Mouse (Mus musculus): ENCODE measurements around the gene Klhl10. TPM values are rescaled to one million over a fixed set of nuclear protein-coding genes. Genes with fewer than 3 reads are reported as not detected.

Gene Klhl10
- polyA plus RNA-seq, 1 experiment from 2014 or later: 0.80 TPM

DNA sequence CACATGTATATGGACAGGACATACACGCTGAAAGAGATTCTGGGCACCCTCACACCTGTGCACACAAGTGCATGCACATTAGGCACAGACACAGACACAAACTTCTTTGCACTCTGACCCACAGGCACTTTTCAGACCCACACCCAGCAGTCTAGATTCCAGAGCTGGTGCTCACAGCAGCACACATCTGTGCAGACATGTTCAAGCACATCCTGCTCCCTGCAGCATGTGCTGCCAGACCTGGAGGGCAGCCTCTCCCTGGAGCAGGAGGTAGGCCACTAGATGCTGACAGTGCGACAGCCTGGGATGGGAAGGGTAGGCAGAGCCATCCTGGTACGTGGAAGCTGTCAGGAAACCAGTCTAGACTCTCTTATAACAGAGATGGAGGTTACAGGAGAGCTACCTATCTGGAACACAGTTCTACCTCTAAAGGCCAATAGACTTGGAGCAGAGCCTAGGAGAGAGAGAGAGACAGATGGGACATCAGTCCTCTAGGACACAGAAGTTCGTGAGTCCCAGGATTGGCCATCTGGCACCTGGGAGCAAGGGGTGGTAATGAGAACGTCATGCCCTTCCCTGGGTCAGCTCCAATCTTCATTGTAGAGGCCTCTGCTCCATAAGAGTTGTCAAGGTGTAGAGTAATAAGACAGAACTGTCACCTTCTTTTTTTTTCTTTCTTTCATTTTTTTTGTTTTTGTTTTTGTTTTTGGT lies 34.6 kb upstream of the Klhl10 start:
- Histone ChIP-seq H3K27ac (ENCODE audit: low read length) (no peak overlapping the region), H3K4me3 (replicated peaks; ENCODE audit: low read length) (no peak overlapping the region), H3K36me3 (ENCODE audit: control insufficient read depth, insufficient read depth) (no peaks in the 10 kb centered on the region), H3K4me1 (replicated peaks; ENCODE audit: control insufficient read depth, insufficient read depth, low read length) (peaks cover 4% of the 10 kb centered on the region), H3K27me3 (replicated peaks; ENCODE audit: control insufficient read depth, insufficient read depth, low read length) (no peaks in the 10 kb centered on the region), H3K9ac (replicated peaks; ENCODE audit: low read depth, low read length) (no peak overlapping the region), H3K4me2 (ENCODE audit: low read length) (no peak overlapping the region), H3K9me3 (ENCODE audit: control insufficient read depth, low read length) (no peaks in the 10 kb centered on the region)
- WGBS: 76% methylated on average over 5 of the region's 5 CpGs
- no peak for ATAC-seq

DNA sequence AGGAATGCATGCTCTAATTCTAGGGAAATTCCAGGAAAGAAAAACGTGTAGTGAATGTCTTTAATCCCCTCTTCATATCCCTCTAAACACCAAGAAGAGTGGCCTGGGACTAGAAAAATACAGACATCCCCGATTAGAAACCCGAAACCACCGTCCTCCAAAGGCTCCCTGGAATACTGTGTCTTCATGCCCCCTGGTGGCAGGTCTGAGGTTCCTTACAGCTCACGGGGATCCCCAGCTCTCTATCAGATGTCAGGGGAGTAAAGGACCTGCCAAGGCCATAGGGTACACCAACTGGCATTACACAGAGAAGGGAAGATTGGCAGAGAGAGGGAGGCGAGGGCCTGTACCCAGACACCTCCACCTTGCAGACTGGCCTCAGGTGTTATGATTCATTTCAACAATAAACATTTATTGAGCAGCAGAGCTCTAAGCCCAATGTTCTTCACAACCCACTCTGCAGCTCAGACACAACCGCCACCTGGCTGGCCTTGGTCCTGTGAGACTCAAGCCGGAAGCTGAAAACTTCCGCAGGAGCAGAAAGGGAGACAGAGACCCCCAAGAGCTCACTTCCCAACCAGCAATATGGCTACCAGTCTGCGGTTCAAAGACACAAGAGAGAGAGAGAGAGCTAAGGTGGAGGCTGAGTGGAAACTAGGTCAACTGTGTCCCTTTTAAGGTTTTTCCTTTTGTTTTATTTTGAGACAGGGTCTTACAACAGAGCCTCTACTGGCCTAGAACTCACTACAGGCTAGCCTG lies 33.5 kb upstream of the Klhl10 start:
- no peak overlapping the region for H3K9ac ChIP-seq (replicated peaks; ENCODE audit: low read depth, low read length)
- no peaks in the 10 kb centered on the region for H3K36me3 ChIP-seq (ENCODE audit: control insufficient read depth, insufficient read depth)
- H3K9me3 ChIP-seq (ENCODE audit: control insufficient read depth, low read length): no peaks in the 10 kb centered on the region
- 39% methylated on average over 10 of the region's 10 CpGs for WGBS
- H3K4me2 ChIP-seq (ENCODE audit: low read length): no peak overlapping the region
- H3K4me3 ChIP-seq (replicated peaks; ENCODE audit: low read length): no peak overlapping the region
- ATAC-seq: 0 out of 2 replicates have a peak, but pooled peaks have one; percentile 36
- peaks cover 5% of the 10 kb centered on the region; the same call in 1 of the 2 replicates for H3K4me1 ChIP-seq (replicated peaks; ENCODE audit: control insufficient read depth, insufficient read depth, low read length)
- H3K27me3 ChIP-seq (replicated peaks; ENCODE audit: control insufficient read depth, insufficient read depth, low read length): no peaks in the 10 kb centered on the region
- H3K27ac ChIP-seq (ENCODE audit: low read length): no peak overlapping the region

DNA sequence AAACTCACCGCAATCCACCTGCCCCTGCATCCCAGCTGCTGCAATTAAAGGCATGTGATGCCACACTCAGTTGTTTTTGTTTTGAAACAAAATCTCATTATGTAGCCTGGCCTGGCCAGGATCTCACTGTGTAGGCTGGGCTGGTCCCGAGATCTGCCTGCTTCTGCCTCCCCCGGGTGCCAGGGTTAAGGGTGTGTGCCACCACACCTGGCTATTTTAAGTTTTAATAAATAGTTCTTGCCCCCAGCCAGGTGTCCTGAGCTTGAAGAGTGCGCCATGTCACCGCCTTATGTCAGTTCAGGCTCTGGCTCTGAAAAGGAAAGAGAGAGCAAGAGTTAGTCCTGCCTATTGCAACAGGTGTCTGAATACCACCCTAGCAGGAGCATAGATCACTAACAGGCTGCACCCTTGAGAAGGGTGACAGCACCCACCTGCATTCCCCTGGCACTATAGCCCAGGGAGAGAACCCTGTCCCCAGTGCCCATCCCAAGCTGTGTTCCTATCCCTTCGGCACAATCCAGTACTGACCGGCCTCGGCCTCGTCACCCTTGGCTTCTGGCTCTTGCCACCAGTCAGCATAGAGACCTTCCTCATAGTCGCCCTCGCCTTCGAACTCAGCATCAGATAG lies 32.8 kb upstream of the Klhl10 start:
- Histone ChIP-seq H3K4me2 (ENCODE audit: low read length) (no peak overlapping the region), H3K9ac (replicated peaks; ENCODE audit: low read depth, low read length) (no peak overlapping the region), H3K27me3 (replicated peaks; ENCODE audit: control insufficient read depth, insufficient read depth, low read length) (no peaks in the 10 kb centered on the region), H3K9me3 (ENCODE audit: control insufficient read depth, low read length) (no peaks in the 10 kb centered on the region), H3K4me3 (replicated peaks; ENCODE audit: low read length) (no peak overlapping the region), H3K27ac (ENCODE audit: low read length) (no peak overlapping the region), H3K4me1 (replicated peaks; ENCODE audit: control insufficient read depth, insufficient read depth, low read length) (peaks cover 9% of the 10 kb centered on the region; the same call in 1 of the 2 replicates), H3K36me3 (ENCODE audit: control insufficient read depth, insufficient read depth) (no peaks in the 10 kb centered on the region)
- 92% methylated on average over 12 of the region's 12 CpGs for WGBS
- no peak for ATAC-seq

DNA sequence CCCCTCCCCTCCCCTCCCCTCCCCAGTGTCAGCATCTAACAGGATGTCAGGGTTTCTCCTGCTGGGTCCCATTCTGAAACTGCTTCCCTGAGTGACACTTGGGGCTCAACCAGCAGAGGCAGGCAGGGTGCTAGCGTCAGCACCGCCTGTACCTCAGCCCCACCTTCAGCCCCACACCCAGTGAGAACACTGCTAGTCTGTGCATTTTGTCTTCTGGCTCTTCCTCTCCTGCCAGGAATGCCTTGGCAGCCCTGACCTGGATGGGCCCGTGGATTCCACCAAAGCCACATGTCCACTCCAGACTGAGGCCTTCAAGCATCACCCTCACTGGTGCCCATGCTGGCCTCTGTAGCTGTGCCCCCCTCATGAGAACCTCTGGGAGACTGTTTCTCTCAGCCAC lies 32.0 kb upstream of the Klhl10 start:
- H3K4me1 ChIP-seq (replicated peaks; ENCODE audit: control insufficient read depth, insufficient read depth, low read length): peaks cover 14% of the 10 kb centered on the region
- WGBS: 82% methylated on average over 3 of the region's 3 CpGs
- H3K4me3 ChIP-seq (replicated peaks; ENCODE audit: low read length): no peak overlapping the region
- no peak overlapping the region for H3K4me2 ChIP-seq (ENCODE audit: low read length)
- no peak overlapping the region for H3K27ac ChIP-seq (ENCODE audit: low read length)
- H3K9me3 ChIP-seq (ENCODE audit: control insufficient read depth, low read length): no peaks in the 10 kb centered on the region
- no peak for ATAC-seq
- H3K36me3 ChIP-seq (ENCODE audit: control insufficient read depth, insufficient read depth): no peaks in the 10 kb centered on the region
- H3K9ac ChIP-seq (replicated peaks; ENCODE audit: low read depth, low read length): no peak overlapping the region
- no peaks in the 10 kb centered on the region for H3K27me3 ChIP-seq (replicated peaks; ENCODE audit: control insufficient read depth, insufficient read depth, low read length)

DNA sequence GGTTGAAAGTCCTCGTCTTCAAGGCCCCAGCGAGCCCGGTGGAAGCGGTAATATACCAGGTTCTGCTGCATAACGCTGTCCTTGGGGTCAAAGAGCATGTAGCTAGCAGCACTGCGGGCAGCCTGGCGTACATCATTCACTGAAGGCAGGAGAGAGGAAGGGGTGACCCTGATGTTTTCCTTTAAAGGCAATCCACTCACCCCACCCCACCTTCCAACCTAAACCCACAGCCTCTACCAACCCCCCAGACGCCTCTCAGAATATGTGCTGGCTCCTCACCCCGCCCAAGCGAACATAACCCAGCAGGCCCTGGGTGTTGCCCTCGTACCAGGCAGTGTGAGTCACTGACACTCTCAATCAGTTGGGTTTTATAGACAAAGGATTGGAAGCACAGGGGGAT lies 30.0 kb upstream of the Klhl10 start:
- peaks cover 11% of the 10 kb centered on the region for H3K27me3 ChIP-seq (replicated peaks; ENCODE audit: control insufficient read depth, insufficient read depth, low read length)
- peaks cover 21% of the 10 kb centered on the region for H3K4me1 ChIP-seq (replicated peaks; ENCODE audit: control insufficient read depth, insufficient read depth, low read length)
- H3K4me2 ChIP-seq (ENCODE audit: low read length): no peak overlapping the region
- H3K36me3 ChIP-seq (ENCODE audit: control insufficient read depth, insufficient read depth): no peaks in the 10 kb centered on the region
- no peak for ATAC-seq
- no peak overlapping the region for H3K9ac ChIP-seq (replicated peaks; ENCODE audit: low read depth, low read length)
- H3K27ac ChIP-seq (ENCODE audit: low read length): no peak overlapping the region
- 88% methylated on average over 11 of the region's 11 CpGs for WGBS
- H3K4me3 ChIP-seq (replicated peaks; ENCODE audit: low read length): no peak overlapping the region
- no peaks in the 10 kb centered on the region for H3K9me3 ChIP-seq (ENCODE audit: control insufficient read depth, low read length)

DNA sequence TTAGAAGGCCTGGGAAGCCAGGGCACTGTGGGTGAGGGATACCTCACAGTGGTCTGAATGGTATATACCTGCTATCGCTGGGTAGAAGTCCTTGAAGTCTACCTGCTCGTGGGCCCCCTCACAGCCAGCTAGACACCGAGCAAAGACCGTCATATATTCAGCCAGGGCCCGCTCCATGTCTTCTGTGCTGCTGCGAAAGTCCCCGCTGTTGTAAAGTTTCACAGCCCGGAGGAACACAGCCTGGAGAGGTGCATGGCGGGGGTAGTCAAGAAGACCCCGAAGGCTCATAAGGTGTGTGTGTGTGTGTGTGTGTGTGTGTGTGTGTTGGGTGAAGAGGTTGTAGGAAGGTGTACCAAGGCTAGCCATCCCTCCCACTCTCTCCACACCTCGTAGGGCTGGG lies 28.2 kb upstream of the Klhl10 start:
- H3K4me1 ChIP-seq (replicated peaks; ENCODE audit: control insufficient read depth, insufficient read depth, low read length): peaks cover 21% of the 10 kb centered on the region

DNA sequence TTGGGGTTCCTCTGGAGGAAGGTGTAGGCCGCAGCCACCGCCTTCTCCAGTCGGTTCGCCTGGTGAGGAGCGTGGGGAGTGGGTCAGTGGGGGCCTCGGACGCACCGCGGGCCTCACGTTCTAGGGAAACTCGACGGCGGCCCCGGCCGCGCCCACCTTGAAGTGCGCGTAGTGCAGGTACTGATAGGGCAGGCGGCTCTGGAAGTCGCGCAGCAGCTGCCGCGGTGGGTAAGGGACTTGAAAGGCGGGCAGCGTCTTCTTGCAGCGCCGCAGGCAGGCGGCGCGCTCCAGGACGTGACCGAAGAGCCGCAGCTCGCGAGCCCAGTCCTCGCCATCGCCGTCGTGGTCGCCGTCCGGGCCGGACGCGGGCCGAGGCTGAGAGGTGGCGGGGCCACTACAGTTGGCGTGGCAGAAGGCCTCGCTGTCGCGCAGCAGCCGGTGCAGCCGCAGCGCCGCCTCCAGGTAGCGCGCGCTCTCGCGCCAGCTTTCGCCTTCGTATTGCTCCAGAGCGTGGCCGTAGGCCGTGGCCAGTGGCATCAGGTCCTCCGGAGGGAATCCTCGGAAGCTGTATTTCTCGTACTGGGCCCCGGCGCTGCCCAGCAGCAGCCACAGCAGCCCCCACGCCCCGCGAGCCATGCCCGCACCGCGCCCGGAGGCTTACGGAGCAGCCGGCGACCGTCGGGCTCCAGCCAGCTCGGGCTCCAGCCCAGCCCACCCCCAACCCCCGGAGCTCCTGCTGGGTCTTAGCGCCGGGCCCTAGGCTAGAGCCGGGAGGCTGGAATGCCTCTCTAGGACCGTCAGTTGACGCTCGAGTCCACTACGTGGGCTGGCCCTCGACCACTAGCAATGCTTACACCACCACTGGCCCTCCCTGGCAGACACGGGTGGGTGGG lies 27.4 kb upstream of the Klhl10 start, which contains the start of gene P3h4:
Gene P3h4, minus strand, starts transcription at position 816 of the 893 bp plus-strand sequence.
- Histone ChIP-seq H3K4me1 (replicated peaks; ENCODE audit: control insufficient read depth, insufficient read depth, low read length) (peaks cover 21% of the 10 kb centered on the region), H3K9ac (replicated peaks; ENCODE audit: low read depth, low read length) (peak within 1 kb of the TSS; percentile 72), H3K4me3 (replicated peaks; ENCODE audit: low read length) (peak within 1 kb of the TSS; percentile 70), H3K4me2 (ENCODE audit: low read length) (peak within 1 kb of the TSS; percentile 73), H3K27ac (ENCODE audit: low read length) (peak within 1 kb of the TSS; percentile 61; the same call in 1 of the 2 replicates), H3K27me3 (replicated peaks; ENCODE audit: control insufficient read depth, insufficient read depth, low read length) (peaks cover 11% of the 10 kb centered on the region), H3K36me3 (ENCODE audit: control insufficient read depth, insufficient read depth) (no peaks in the 10 kb centered on the region), H3K9me3 (ENCODE audit: control insufficient read depth, low read length) (no peaks in the 10 kb centered on the region)
- ATAC-seq: peak; percentile 93
- WGBS: 2% methylated on average over 92 of the region's 93 CpGs

More for the DNA sequence above, 28.2 kb upstream of the Klhl10 start:
- Histone ChIP-seq H3K27me3 (replicated peaks; ENCODE audit: control insufficient read depth, insufficient read depth, low read length) (peaks cover 11% of the 10 kb centered on the region), H3K36me3 (ENCODE audit: control insufficient read depth, insufficient read depth) (no peaks in the 10 kb centered on the region), H3K4me3 (replicated peaks; ENCODE audit: low read length) (peak overlapping the region; percentile 70), H3K4me2 (ENCODE audit: low read length) (peak overlapping the region; percentile 73), H3K9me3 (ENCODE audit: control insufficient read depth, low read length) (no peaks in the 10 kb centered on the region), H3K27ac (ENCODE audit: low read length) (no peak overlapping the region), H3K9ac (replicated peaks; ENCODE audit: low read depth, low read length) (peak overlapping the region; percentile 72)
- ATAC-seq: no peak
- WGBS: 78% methylated on average over 11 of the region's 11 CpGs

DNA sequence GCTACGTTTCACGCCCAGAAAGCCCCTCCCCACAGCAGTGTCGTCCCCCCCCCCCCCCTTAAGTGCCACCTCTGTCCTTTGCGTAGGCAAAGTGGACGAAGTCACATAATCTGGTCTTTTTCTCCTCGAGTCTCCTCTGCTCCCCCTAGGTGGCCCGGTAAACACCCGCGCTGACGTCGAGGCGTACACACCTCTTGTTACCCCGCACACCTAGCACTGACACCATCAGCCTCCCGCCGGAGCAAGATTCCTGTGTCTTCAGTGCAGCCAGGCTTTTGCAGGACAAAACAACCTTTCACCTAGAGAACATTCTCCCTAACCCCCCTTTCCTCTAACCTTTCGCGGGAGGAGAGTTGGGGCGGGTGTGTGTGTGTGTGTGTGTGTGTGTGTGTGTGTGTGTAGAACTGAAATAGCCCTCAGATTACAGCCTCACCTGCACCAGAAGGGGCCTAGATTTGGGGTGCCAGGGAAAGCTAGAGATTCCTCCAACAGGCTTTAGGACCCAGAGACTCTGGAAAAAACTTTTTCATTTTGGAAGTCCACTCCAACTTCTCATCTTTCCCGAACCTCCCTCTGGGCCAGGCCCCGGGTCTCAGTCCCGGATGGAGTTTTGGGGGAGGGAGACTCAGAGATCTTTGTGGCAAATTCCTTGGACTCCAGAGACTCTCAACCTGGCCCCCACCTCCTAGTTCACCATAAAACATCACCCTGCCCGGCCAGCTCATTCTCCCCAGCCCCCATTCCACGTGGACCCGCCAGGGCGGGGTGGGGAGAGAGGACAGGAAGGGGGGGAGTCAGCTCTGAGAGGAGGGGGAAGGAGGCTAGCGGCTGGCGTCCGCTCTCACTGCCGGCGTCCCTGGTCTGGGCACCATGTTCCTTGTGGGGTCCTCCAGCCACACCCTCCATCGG lies 26.5 kb upstream of the Klhl10 start, which contains the start of gene Fkbp10:
Gene Fkbp10, plus strand, starts transcription at position 784 of the 909 bp plus-strand sequence.
- Histone ChIP-seq H3K27me3 (replicated peaks; ENCODE audit: control insufficient read depth, insufficient read depth, low read length) (peaks cover 11% of the 10 kb centered on the region), H3K4me2 (ENCODE audit: low read length) (peak within 1 kb of the TSS; percentile 73), H3K4me1 (replicated peaks; ENCODE audit: control insufficient read depth, insufficient read depth, low read length) (peaks cover 21% of the 10 kb centered on the region), H3K4me3 (replicated peaks; ENCODE audit: low read length) (peak within 1 kb of the TSS; percentile 70), H3K27ac (ENCODE audit: low read length) (peak within 1 kb of the TSS; percentile 61; the same call in 1 of the 2 replicates), H3K9me3 (ENCODE audit: control insufficient read depth, low read length) (no peaks in the 10 kb centered on the region), H3K9ac (replicated peaks; ENCODE audit: low read depth, low read length) (peak within 1 kb of the TSS; percentile 72), H3K36me3 (ENCODE audit: control insufficient read depth, insufficient read depth) (no peaks in the 10 kb centered on the region)
- ATAC-seq: peak; percentile 29; the same call in 1 of the 2 replicates
- WGBS: under 1% methylated on average over 31 of the region's 31 CpGs

All from forebrain, embryonic 16.5 days (tissue).